Mouse (Mus musculus) lung, embryonic 16.5 days (tissue): Measurements from ENCODE around the gene St3gal4. TPM values are rescaled to one million over a fixed set of nuclear protein-coding genes. Genes with fewer than 3 reads are reported as not detected.

Experiments used
- ATAC-seq: fragments of 200-750 bp; cut with Nextera tagmentation; 2 replicates; pipeline ENCODE4 v1.8.0; 2017; ENCODE audit warnings: low read depth, mild to moderate bottlenecking, moderate library complexity
- H3K27ac ChIP-seq: fragments of 300-500 bp; sonication (generic); 2 replicates; pipeline ENCODE4 v1.5.1; 2014; ENCODE audit warnings: mild to moderate bottlenecking, control low read depth, low read length
- H3K27me3 ChIP-seq: fragments of 300-500 bp; sonication (generic); 2 replicates; pipeline ENCODE4 v1.6.1; 2014; ENCODE audit warnings: low read depth, low read length, mixed read lengths; ENCODE audit not compliant: control insufficient read depth, insufficient read depth
- H3K36me3 ChIP-seq: fragments of 300-500 bp; sonication (generic); 2 replicates; pipeline ENCODE4 v1.6.1; 2014; ENCODE audit warnings: low read length; ENCODE audit not compliant: control insufficient read depth, insufficient read depth
- H3K4me1 ChIP-seq: fragments of 300-500 bp; sonication (generic); replicated peaks from 2 replicates; pipeline ENCODE4 v1.6.1; 2014; ENCODE audit warnings: low read length, mixed read lengths; ENCODE audit not compliant: control insufficient read depth, insufficient read depth
- H3K4me2 ChIP-seq: fragments of 300-500 bp; sonication (generic); 2 replicates; pipeline ENCODE4 v1.6.1; 2014; ENCODE audit warnings: low read depth, low read length, control low read depth
- H3K4me3 ChIP-seq: fragments of 300-500 bp; sonication (generic); 2 replicates; pipeline ENCODE4 v1.5.1; 2014; ENCODE audit warnings: mild to moderate bottlenecking, low read length, control low read depth
- H3K9ac ChIP-seq: fragments of 300-500 bp; sonication (generic); 2 replicates; pipeline ENCODE4 v1.6.1; 2014; ENCODE audit warnings: low read length, control low read depth
- H3K9me3 ChIP-seq: fragments of 300-500 bp; sonication (generic); 2 replicates; pipeline ENCODE4 v1.6.1; 2016; ENCODE audit warnings: low read length; ENCODE audit not compliant: control insufficient read depth
- WGBS: fragments of 180-500 bp; shearing (Covaris S2); extraction: QIAGEN DNeasy Blood & Tissue Kit; methylation state at CpG from one replicate; pipeline ENCODE4 v1.1.7; 2014; 5-methylcytosine and 5-hydroxymethylcytosine counted together
- polyA plus RNA-seq: library from polyadenylated mRNA; unstranded; fragments of >200 nt; fragmentation: Nextera tagmentation; extraction: Ambion mirVana; gene quantifications from 2 replicates; pipeline ENCODE4 v1.2.1, GENCODE M21; 2015

The St3gal4 gene
- polyA plus RNA-seq, 1 experiment from 2014 or later = 39.3 TPM

- no peak overlapping the region for H3K9ac ChIP-seq
- ATAC-seq = no peak
- H3K36me3 ChIP-seq = no peaks in the 10 kb centered on the region
- no peaks in the 10 kb centered on the region for H3K9me3 ChIP-seq
- no peaks in the 10 kb centered on the region for H3K27me3 ChIP-seq
- H3K4me2 ChIP-seq = no peak overlapping the region
- H3K4me3 ChIP-seq = no peak overlapping the region
- H3K4me1 ChIP-seq = no peaks in the 10 kb centered on the region
- H3K27ac ChIP-seq = no peak overlapping the region
- 76% methylated on average over 7 of the region's 7 CpGs for WGBS
Observed at GRCm38 (mm10) chr9:35138029-35138428, 19.0 kb upstream of the St3gal4 start.

GRCm38 (mm10) chr9:35135575-35135974, 16.5 kb upstream of the St3gal4 start:
- peak; percentile 62 for ATAC-seq
- WGBS = 39% methylated on average over 6 of the region's 6 CpGs
- no peaks in the 10 kb centered on the region for H3K4me1 ChIP-seq
- H3K27ac ChIP-seq = no peak overlapping the region
- no peak overlapping the region for H3K4me2 ChIP-seq
- H3K9me3 ChIP-seq = no peaks in the 10 kb centered on the region
- no peak overlapping the region for H3K4me3 ChIP-seq
- H3K27me3 ChIP-seq = no peaks in the 10 kb centered on the region
- H3K36me3 ChIP-seq = no peaks in the 10 kb centered on the region
- no peak overlapping the region for H3K9ac ChIP-seq

- no peak for ATAC-seq
- no peak overlapping the region for H3K4me3 ChIP-seq
- no peaks in the 10 kb centered on the region for H3K9me3 ChIP-seq
- no peaks in the 10 kb centered on the region for H3K27me3 ChIP-seq
- no peak overlapping the region for H3K4me2 ChIP-seq
- no peak overlapping the region for H3K27ac ChIP-seq
- 81% methylated on average over 16 of the region's 16 CpGs for WGBS
- H3K36me3 ChIP-seq = no peaks in the 10 kb centered on the region
- no peak overlapping the region for H3K9ac ChIP-seq
- peaks cover 17% of the 10 kb centered on the region for H3K4me1 ChIP-seq
Observed at GRCm38 (mm10) chr9:35131637-35132397, 12.7 kb upstream of the St3gal4 start.

GRCm38 (mm10) chr9:35128995-35129418, 9.9 kb upstream of the St3gal4 start:
- Histone ChIP-seq H3K36me3 (peaks cover 4% of the 10 kb centered on the region), H3K4me3 (no peak overlapping the region), H3K9ac (no peak overlapping the region), H3K9me3 (no peaks in the 10 kb centered on the region), H3K4me2 (no peak overlapping the region), H3K4me1 (peaks cover 21% of the 10 kb centered on the region), H3K27ac (no peak overlapping the region), H3K27me3 (no peaks in the 10 kb centered on the region)
- peak; percentile 53 for ATAC-seq
- 52% methylated on average over 9 of the region's 9 CpGs for WGBS

- H3K27me3 ChIP-seq = no peaks in the 10 kb centered on the region
- H3K36me3 ChIP-seq = peaks cover 4% of the 10 kb centered on the region
- H3K27ac ChIP-seq = no peak overlapping the region
- no peak for ATAC-seq
- H3K9ac ChIP-seq = no peak overlapping the region
- no peak overlapping the region for H3K4me2 ChIP-seq
- no peaks in the 10 kb centered on the region for H3K9me3 ChIP-seq
- 70% methylated on average over 3 of the region's 3 CpGs for WGBS
- H3K4me1 ChIP-seq = peaks cover 25% of the 10 kb centered on the region
- no peak overlapping the region for H3K4me3 ChIP-seq
Observed at GRCm38 (mm10) chr9:35128564-35128963, 9.5 kb upstream of the St3gal4 start.

GRCm38 (mm10) chr9:35127561-35127960, 8.5 kb upstream of the St3gal4 start:
- Histone ChIP-seq H3K27me3 (no peaks in the 10 kb centered on the region), H3K36me3 (peaks cover 4% of the 10 kb centered on the region), H3K4me1 (peaks cover 29% of the 10 kb centered on the region), H3K4me3 (no peak overlapping the region), H3K4me2 (no peak overlapping the region), H3K27ac (peak overlapping the region; percentile 79), H3K9me3 (no peaks in the 10 kb centered on the region), H3K9ac (no peak overlapping the region)
- ATAC-seq = no peak
- 87% methylated on average over 5 of the region's 5 CpGs for WGBS

GRCm38 (mm10) chr9:35127147-35127546, 8.1 kb upstream of the St3gal4 start:
- H3K27ac ChIP-seq = peak overlapping the region; percentile 79
- no peak for ATAC-seq

GRCm38 (mm10) chr9:35124678-35124955, 5.5 kb upstream of the St3gal4 start:
- Histone ChIP-seq H3K9me3 (no peaks in the 10 kb centered on the region), H3K27ac (no peak overlapping the region), H3K9ac (no peak overlapping the region), H3K4me1 (peaks cover 32% of the 10 kb centered on the region), H3K4me2 (no peak overlapping the region), H3K27me3 (no peaks in the 10 kb centered on the region), H3K4me3 (no peak overlapping the region), H3K36me3 (peaks cover 4% of the 10 kb centered on the region)
- WGBS = 88% methylated on average over 8 of the region's 8 CpGs
- no peak for ATAC-seq

More at GRCm38 (mm10) chr9:35127147-35127546, 8.1 kb upstream of the St3gal4 start:
- Histone ChIP-seq H3K4me2 (no peak overlapping the region), H3K9ac (no peak overlapping the region), H3K36me3 (peaks cover 4% of the 10 kb centered on the region), H3K4me1 (peaks cover 29% of the 10 kb centered on the region), H3K4me3 (no peak overlapping the region), H3K27me3 (no peaks in the 10 kb centered on the region), H3K9me3 (no peaks in the 10 kb centered on the region)
- WGBS = 58% methylated on average over 6 of the region's 6 CpGs

GRCm38 (mm10) chr9:35123804-35124677, 5.0 kb upstream of the St3gal4 start:
- no peak overlapping the region for H3K9ac ChIP-seq
- peak overlapping the region; percentile 78 for H3K27ac ChIP-seq

More at GRCm38 (mm10) chr9:35123804-35124677, 5.0 kb upstream of the St3gal4 start:
- no peaks in the 10 kb centered on the region for H3K9me3 ChIP-seq
- H3K27me3 ChIP-seq = no peaks in the 10 kb centered on the region
- 63% methylated on average over 11 of the region's 11 CpGs for WGBS
- peaks cover 29% of the 10 kb centered on the region for H3K4me1 ChIP-seq
- H3K36me3 ChIP-seq = peaks cover 4% of the 10 kb centered on the region
- H3K4me3 ChIP-seq = no peak overlapping the region
- no peak overlapping the region for H3K4me2 ChIP-seq
- ATAC-seq = 0 out of 2 replicates have a peak, but pooled peaks have one; percentile 12
